Mouse (Mus musculus): ENCODE results near the gene 1700021F05Rik. TPM values are rescaled to one million over a fixed set of nuclear protein-coding genes. Genes with fewer than 3 reads are reported as not detected.

Gene 1700021F05Rik
- total RNA-seq (2023), result 16.4 TPM

DNA sequence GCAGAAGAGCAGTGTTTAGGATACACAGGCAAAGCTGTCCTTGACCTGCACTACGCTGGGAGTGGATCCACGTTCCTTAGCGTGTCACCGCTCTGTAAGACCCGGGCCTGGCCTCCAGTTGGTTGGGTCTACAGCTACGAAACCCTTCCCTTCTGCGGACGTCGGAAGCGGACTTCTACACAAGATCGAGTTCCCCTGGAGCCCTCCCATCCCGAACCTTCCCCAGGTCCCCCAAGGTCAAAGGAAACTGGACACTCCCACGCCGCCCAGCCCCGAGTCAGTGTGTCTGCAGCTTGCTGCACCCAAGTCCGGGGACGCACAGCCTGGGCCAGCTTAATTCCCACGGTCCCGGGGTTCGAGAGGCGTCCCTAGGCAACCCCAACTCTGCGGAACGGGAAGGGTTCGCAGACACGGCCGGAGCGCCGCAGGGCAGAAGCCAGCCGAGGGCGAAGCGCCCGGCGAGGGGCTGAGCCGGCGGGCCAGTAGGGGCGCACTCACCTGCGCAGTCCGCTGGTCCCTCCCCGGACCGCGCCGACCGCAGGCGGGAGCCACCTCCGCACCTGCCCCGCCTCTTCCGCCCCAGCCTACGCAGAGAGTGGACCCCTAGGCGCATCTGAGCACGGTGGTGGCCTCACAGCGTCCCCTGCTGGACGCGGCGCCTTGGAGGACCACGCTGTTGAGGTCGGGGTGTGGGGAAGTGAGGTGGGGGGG is at the start of gene 1700021F05Rik:
1700021F05Rik (minus strand) TSS at position 553 of the 711 bp plus-strand sequence.

DNA sequence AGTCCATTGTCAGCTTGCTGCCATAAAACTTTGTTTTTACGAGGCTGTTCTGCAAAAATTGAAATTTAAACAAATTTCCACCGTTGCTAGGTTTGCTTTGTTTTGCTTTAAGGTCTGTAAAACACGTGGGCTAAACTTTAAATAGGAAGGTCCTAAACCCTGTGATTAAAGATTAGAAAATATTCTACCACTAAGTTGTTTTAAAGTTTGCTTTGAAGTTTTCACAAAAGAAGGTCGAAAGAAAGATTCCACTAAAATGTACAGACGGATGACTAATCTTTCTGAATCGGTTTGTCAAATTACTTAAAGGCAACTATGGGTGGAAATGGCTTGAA is 37.2 kb upstream of the 1700021F05Rik start, which contains the start of gene Cd24a:
Cd24a (plus strand) TSS at position 288 of the 335 bp plus-strand sequence.

DNA sequence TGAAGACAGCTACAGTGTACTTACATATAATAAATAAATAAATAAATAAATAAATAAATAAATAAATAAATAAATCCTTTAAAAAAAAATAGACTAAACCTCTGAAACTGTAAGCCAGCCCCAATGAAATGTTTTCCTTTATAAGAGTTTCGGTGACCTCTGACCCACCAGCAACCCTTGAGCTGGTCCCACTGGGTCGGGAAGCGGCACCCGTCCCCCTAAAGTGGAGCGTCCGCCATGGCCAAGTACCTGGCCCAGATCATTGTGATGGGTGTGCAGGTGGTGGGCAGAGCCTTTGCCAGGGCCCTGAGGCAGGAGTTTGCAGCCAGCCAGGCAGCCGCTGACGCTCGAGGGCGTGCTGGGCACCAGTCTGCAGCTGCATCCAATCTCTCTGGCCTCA is 16.9 kb downstream of the 1700021F05Rik start, which contains the start of gene Gm9803:
Gm9803 (plus strand) TSS at position 154 of the 400 bp plus-strand sequence.

DNA sequence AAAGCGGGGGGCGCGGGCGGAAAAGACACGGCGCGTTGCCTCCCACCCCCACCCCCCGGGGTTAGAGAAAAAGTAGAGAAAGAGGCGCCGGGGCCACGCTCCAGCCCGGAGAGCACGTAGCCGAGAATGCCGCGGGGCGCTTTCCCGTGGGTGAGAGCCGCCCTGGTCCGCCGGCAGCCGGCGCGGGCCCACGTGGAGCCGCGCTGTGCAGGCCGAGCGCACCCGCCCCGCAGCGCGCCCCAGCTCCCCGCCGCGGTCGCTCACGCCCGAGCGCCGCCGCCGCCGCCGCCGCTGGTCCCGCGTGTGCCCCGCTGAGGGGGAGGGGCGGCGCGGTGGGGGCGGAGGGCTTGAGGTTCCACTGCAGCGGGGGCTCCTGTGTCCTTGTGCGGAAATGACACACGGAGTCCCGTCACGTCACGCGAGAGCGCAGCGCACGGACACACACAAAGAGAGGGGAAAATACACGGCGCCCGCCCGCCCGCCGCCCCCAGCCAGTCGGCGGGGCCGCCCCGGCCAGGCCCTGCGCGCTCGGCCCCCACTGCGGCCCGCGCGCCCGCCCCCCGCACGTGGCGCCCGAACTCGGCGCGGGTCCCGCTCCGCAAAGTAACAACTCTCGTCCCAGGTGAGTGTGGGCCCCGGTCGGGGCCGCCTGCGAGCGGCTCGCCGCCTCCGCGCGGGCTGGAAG is 61.9 kb downstream of the 1700021F05Rik start, which contains the start of gene Bend3:
Bend3 (plus strand) TSS at position 81 of the 685 bp plus-strand sequence.

Other genes starting within 250 kb of the 1700021F05Rik start
- 13.7 TPM for gene Bend3, start 62.2 kb downstream of the 1700021F05Rik start, total RNA-seq (2023)
- gene Gm9803, start 16.9 kb downstream of the 1700021F05Rik start, total RNA-seq (2023), result not detected
- 47.6 TPM for gene Cd24a, start 37.3 kb upstream of the 1700021F05Rik start, total RNA-seq (2023)

Measured in CD8-positive naive resting alpha-beta T cell, adult 57 days (primary cell).